Comparison of ENCODE assay signal across 13 mouse cellular contexts in the genomic region with DNA sequence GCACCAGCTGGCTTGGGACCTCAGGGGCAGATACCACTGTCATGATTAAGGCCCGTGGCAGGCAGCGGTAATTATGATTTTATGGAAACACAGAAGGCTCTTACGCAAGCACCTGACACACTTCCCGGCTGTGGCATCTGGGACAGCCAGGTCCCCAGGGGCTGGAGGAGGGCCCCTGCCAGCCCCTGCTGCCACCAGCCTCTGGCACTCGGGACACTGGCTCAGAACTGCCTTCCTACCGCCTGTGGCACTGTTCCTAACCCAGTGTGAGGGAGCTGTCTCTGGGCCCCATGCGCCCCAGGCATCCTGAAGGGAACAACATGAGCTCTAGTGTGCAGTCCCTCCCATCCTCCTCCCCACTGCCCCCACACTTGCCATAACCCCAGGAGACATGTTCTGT. TPM values are rescaled to one million over a fixed set of nuclear protein-coding genes. Genes with fewer than 3 reads are reported as not detected.
DNase-seq lines count a peak whose midpoint lies in the region; ATAC-seq and TF ChIP-seq lines count a peak whose summit lies in the region.
"Had no signal": no experiment of that assay in that cellular context is flagged by ENCODE, and none has a peak within 500 bp of the region (broad histone marks: within the 10 kb centered on the region; RNA-seq: fewer than 3 reads in every experiment).

No protein-coding gene starts in this region.

- no peaks in the 10 kb centered on the region for H3K9me3 ChIP-seq in hindbrain, postnatal 0 days (ENCODE audit: low read length)
- H3K9me3 ChIP-seq: kidney, embryonic 15.5 days; liver, embryonic 13.5 days had no signal

- no peak overlapping the region for H3K9ac ChIP-seq in hindbrain, postnatal 0 days (replicated peaks; ENCODE audit: low read length)
- H3K9ac ChIP-seq: kidney, embryonic 15.5 days; liver, embryonic 13.5 days had no signal

- peak; percentile 55 for DNase-seq in adrenal gland, adult 2 months
- no peak for DNase-seq in adrenal gland, adult 8-10 months
- peak; percentile 53 for DNase-seq in left cerebral cortex, postnatal 4 days
- DNase-seq in left cerebral cortex, postnatal 25 days (ENCODE audit: low spot score in 2 of 2), result no peak
- peak; percentile 36 to 53 for DNase-seq in adrenal gland, postnatal 36 days
- DNase-seq in hindbrain, postnatal 0 days (ENCODE audit: low spot score), result no peak
- DNase-seq in layer of hippocampus, adult 8-10 months (ENCODE audit: low spot score in 2 of 2), result no peak
- no peak for DNase-seq in B cell, adult 2 months
- DNase-seq: liver, embryonic 13.5 days had no signal

- H3K27me3 ChIP-seq in hindbrain, postnatal 0 days (ENCODE audit: insufficient read depth, low read length), result no peaks in the 10 kb centered on the region

- peak; percentile 22; the same call in 1 of the 2 replicates for ATAC-seq in hindbrain, postnatal 0 days
- ATAC-seq: forebrain, embryonic 14.5 days had no signal

- H3K27ac ChIP-seq in hindbrain, postnatal 0 days, result no peak overlapping the region
- H3K27ac ChIP-seq: kidney, embryonic 15.5 days; liver, embryonic 13.5 days; stomach, postnatal 0 days had no signal

- H3K36me3 ChIP-seq in hindbrain, postnatal 0 days (ENCODE audit: insufficient read depth, low read length), result no peaks in the 10 kb centered on the region
- H3K36me3 ChIP-seq: kidney, embryonic 15.5 days; liver, embryonic 13.5 days had no signal

- H3K4me1 ChIP-seq in hindbrain, postnatal 0 days (ENCODE audit: insufficient read depth, low read length), result peaks cover 8% of the 10 kb centered on the region
- H3K4me1 ChIP-seq: liver, embryonic 13.5 days had no signal

- WGBS in hindbrain, postnatal 0 days, result 35% methylated on average over 7 of the region's 7 CpGs

- TF ChIP-seq CTCF in hindbrain, postnatal 0 days (IDR thresholded peaks at IDR 0.05; ENCODE audit: low read depth), result no peak

- no peak overlapping the region for H3K4me3 ChIP-seq in hindbrain, postnatal 0 days (ENCODE audit: low read length)
- H3K4me3 ChIP-seq: kidney, embryonic 15.5 days; liver, embryonic 13.5 days had no signal

- H3K4me2 ChIP-seq in hindbrain, postnatal 0 days (ENCODE audit: low read depth, low read length), result no peak overlapping the region
- H3K4me2 ChIP-seq: kidney, embryonic 15.5 days; liver, embryonic 13.5 days had no signal

- intact Hi-C loops in left cerebral cortex, postnatal 4 days (cut with DNase I), result no loop called here
- intact Hi-C loops in left cerebral cortex, postnatal 25 days (cut with DNase I), result no loop called here

RNA-seq across cellular contexts. Expression of a gene that starts 6.4 kb away (rescaled TPM):
- total RNA-seq in adrenal gland, adult 2 months (2021), result 1 to 10 TPM; 3.6 to 4.0 TPM
- polyA plus RNA-seq in adrenal gland, adult 2 months (2012; rRNA removed), result 0.71 and 0.83 TPM in 2 replicates
- total RNA-seq in adrenal gland, adult 8-10 months (2022), result 10 to 100 TPM in 1 of 4 experiments, 1 to 10 TPM in 3; 3.8 to 10.9 (median 6.6) TPM
- 10 to 100 TPM in 1 of 2 experiments, 1 to 10 TPM in 1; 8.7 to 11.7 TPM for total RNA-seq in left cerebral cortex, postnatal 4 days (2021)
- 10 to 100 TPM; 63.4 to 76.9 TPM for total RNA-seq in left cerebral cortex, postnatal 25 days (2021)
- 1 to 10 TPM; 1.7 to 6.9 TPM for total RNA-seq in adrenal gland, postnatal 36 days (2021)
- total RNA-seq in hindbrain, postnatal 0 days (2014; rRNA removed), result 4.4 and 6.9 TPM in 2 replicates
- polyA plus RNA-seq in hindbrain, postnatal 0 days (2015; fragmentation: Nextera tagmentation; extraction: Ambion mirVana), result 5.8 and 6.1 TPM in 2 replicates
- 10 to 100 TPM; 47.7 to 56.4 (median 52.4) TPM for total RNA-seq in layer of hippocampus, adult 8-10 months (2022)
- total RNA-seq: hematopoietic stem cell, adult 5-6 weeks had no signal

RNA-seq across cellular contexts. Expression of a gene that starts 33.2 kb away (rescaled TPM):
- 1,000 to 10,000 TPM; 1,223 to 1,284 TPM for total RNA-seq in adrenal gland, adult 2 months (2021)
- polyA plus RNA-seq in adrenal gland, adult 2 months (2012; rRNA removed), result 128 and 129 TPM in 2 replicates
- total RNA-seq in adrenal gland, adult 8-10 months (2022), result 1,000 to 10,000 TPM in 2 of 4 experiments, 100 to 1,000 TPM in 2; 894 to 1,148 (median 997) TPM
- 100 to 1,000 TPM; 711 to 733 TPM for total RNA-seq in left cerebral cortex, postnatal 4 days (2021)
- total RNA-seq in left cerebral cortex, postnatal 25 days (2021), result 100 to 1,000 TPM; 560 to 589 TPM
- 1,000 to 10,000 TPM; 1,174 to 1,217 TPM for total RNA-seq in adrenal gland, postnatal 36 days (2021)
- total RNA-seq in hindbrain, postnatal 0 days (2014; rRNA removed), result 462 and 515 TPM in 2 replicates
- 650 and 673 TPM in 2 replicates for polyA plus RNA-seq in hindbrain, postnatal 0 days (2015; fragmentation: Nextera tagmentation; extraction: Ambion mirVana)
- 100 to 1,000 TPM; 520 to 711 (median 600) TPM for total RNA-seq in layer of hippocampus, adult 8-10 months (2022)

RNA-seq across cellular contexts. Expression of a gene that starts 36.8 kb away (rescaled TPM):
- total RNA-seq in adrenal gland, adult 2 months (2021), result 1 to 10 TPM; 6.9 to 9.6 TPM
- 14.4 and 14.5 TPM in 2 replicates for polyA plus RNA-seq in adrenal gland, adult 2 months (2012; rRNA removed)
- total RNA-seq in adrenal gland, adult 8-10 months (2022), result 10 to 100 TPM in 2 of 4 experiments, 1 to 10 TPM in 2; 7.8 to 18.8 (median 13.6) TPM
- total RNA-seq in left cerebral cortex, postnatal 4 days (2021), result 100 to 1,000 TPM; 100 to 104 TPM
- total RNA-seq in left cerebral cortex, postnatal 25 days (2021), result 100 to 1,000 TPM; 155 to 167 TPM
- total RNA-seq in adrenal gland, postnatal 36 days (2021), result 1 to 10 TPM; 6.9 to 8.4 TPM
- total RNA-seq in hindbrain, postnatal 0 days (2014; rRNA removed), result 83.4 and 84.4 TPM in 2 replicates
- polyA plus RNA-seq in hindbrain, postnatal 0 days (2015; fragmentation: Nextera tagmentation; extraction: Ambion mirVana), result 43.1 and 51.0 TPM in 2 replicates
- 100 to 1,000 TPM; 123 to 145 (median 134) TPM for total RNA-seq in layer of hippocampus, adult 8-10 months (2022)

Comparison
In these comparisons a context has a peak if more than half of its experiments do, and no peak if none do; other contexts are left out.
1. DNase-seq: peak in adrenal gland, adult 2 months (single experiment), left cerebral cortex, postnatal 4 days (single experiment) and adrenal gland, postnatal 36 days (2 of 2); none in adrenal gland, adult 8-10 months (single experiment), left cerebral cortex, postnatal 25 days (0 of 2), hindbrain, postnatal 0 days (single experiment), layer of hippocampus, adult 8-10 months (0 of 2) and B cell, adult 2 months (0 of 2).